Mouse (Mus musculus) lung, adult 2 months (tissue): ENCODE measurements at regions not wholly inside any gene's neighbourhood (a gene's known extent, or its start where the extent isn't known, plus 50 kb on each side); places are given as distances from the start of the nearest gene placed in this dataset.

ENCODE experiments used
- DNase-seq: peaks from one replicate; pipeline ENCODE4 v3.0.0; 2022
- H3K4me1 ChIP-seq: fragments of 200-500 bp; 2 replicates; pipeline ENCODE4 v1.6.1; 2011; ENCODE audit warnings: low read length; ENCODE audit not compliant: control insufficient read depth, insufficient read depth
- H3K4me3 ChIP-seq: fragments of 200-500 bp; replicated peaks from 2 replicates; pipeline ENCODE3; 2011; ENCODE audit warnings: low read depth, mild to moderate bottlenecking, control low read depth, low read length; ENCODE audit errors: extremely low read depth
- CTCF ChIP-seq: fragments of 200-500 bp; IDR thresholded peaks from 2 replicates; pipeline ENCODE4 v1.5.1; 2011; ENCODE audit warnings: mild to moderate bottlenecking, low read length, control low read depth; ENCODE audit not compliant: insufficient read depth
- POLR2A ChIP-seq: fragments of 200-500 bp; IDR thresholded peaks from 2 replicates; pipeline ENCODE4 v1.6.1; 2011; ENCODE audit warnings: low read depth, mild to moderate bottlenecking, control low read depth, low read length, borderline replicate concordance; ENCODE audit errors: extremely low read depth
- WGBS: fragments of 180-500 bp; shearing (Covaris S2); methylation state at CpG from one replicate; pipeline ENCODE4 v1.1.7; 2018; 5-methylcytosine and 5-hydroxymethylcytosine counted together

DNA sequence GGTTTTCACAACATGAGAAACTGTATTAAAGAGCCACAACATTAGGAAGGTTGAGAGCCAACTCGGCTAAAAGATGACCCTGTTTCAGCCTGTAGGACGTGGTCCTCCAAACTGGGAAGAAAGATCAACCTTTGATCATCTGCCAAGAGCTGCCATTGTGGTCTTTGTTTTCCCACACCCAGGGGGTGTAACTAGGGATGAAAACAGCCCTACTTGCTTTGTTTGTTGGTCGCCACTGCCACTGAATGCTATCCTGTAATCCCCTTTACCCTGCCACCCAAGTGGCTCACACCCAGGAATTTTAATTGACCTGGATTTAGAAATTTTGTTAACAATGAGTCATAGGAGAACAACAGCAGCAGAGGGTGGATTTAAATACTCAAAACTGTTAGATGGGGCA is 414.2 kb downstream of the Bcor start:
- 39% methylated on average over 3 of the region's 3 CpGs for WGBS

DNA sequence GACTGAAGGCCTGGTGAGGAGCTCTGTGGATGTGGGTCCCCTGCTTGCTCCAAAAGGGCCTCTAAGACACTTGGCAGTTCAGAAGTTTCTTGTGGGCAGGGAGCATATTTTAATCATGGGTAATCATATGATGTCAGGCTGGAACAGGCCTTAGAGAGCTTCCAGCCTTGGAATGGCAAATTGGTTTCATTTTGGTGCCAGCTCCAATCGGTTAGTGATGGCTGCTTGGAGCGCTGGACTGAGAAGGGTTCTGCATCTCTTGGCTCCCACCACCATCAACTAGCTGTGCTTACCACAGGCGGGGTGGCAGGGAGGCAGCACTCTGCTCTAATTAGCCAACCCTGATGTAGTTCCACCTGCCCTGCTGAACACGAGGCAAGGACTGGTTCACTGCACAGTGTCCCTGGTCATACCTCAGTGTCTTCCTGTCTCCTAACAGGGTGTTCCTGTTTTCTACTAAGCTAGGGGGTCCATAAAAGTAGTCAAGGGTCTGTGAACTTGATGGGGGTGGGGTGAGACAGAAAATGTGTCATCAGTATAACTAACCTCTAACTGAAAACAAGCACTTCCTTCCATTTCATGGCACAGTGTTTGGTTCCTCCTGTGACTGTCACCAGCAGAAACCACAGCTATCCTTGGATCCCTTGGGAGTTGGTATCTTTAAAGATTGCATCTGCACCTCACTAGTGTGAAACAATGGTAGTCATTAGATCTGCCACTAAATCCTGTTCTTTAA is 412.6 kb downstream of the Bcor start:
- WGBS = 80% methylated on average over 4 of the region's 4 CpGs
- DNase-seq = no peak
- Histone ChIP-seq H3K4me1 (no peaks in the 10 kb centered on the region), H3K4me3 (no peak overlapping the region)
- TF ChIP-seq CTCF = no peak
- no peak for TF ChIP-seq POLR2A

More for the DNA sequence above, 414.2 kb downstream of the Bcor start:
- no peak overlapping the region for H3K4me3 ChIP-seq
- no peak for DNase-seq
- no peaks in the 10 kb centered on the region for H3K4me1 ChIP-seq
- no peak for TF ChIP-seq CTCF
- no peak for TF ChIP-seq POLR2A

DNA sequence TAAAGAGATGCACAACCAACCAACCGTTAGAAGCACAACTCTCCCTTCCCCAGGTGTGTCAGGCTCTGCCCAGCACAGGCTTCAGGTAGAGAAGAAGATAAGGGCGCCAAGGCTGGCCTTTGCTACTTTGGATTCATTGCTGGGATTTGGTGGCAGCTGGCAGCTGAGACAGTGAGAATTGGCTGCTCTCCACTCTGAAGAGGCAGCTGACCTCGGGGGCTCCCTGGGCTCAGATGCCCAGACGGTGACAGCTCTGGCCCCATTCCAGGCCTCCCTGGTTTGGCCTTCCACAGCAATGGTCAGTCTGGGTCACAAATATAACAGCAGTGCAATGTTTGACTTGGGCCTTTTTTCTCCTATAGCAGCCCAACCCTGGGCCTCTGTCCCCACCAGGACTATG is 411.9 kb downstream of the Bcor start:
- WGBS = 56% methylated on average over 4 of the region's 4 CpGs
- DNase-seq = no peak
- Histone ChIP-seq H3K4me3 (no peak overlapping the region), H3K4me1 (no peaks in the 10 kb centered on the region)
- TF ChIP-seq POLR2A (no peak), CTCF (no peak)

DNA sequence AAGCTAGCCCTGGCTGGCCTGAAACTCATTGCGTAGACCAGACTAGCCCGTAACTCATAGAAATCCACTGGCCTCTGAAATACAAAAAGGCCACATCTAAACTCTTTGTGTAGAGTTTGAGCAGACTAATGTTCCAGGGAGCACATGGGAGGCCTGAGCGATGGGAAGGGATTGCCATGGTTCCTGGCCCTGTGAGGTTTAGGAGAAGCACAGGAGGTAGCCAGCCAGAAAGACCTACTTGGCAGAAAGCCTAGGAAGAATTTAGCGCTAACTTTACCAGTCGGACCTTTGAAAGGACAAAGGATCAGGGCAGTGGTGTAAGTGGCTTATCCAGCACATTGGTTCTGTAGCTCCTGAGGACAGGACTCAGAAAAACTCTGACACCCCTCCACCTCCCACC is 407.6 kb downstream of the Bcor start:
- no peak for DNase-seq
- TF ChIP-seq POLR2A = no peak
- TF ChIP-seq CTCF = no peak
- no peak overlapping the region for H3K4me3 ChIP-seq
- WGBS = 76% methylated on average over 5 of the region's 5 CpGs
- no peaks in the 10 kb centered on the region for H3K4me1 ChIP-seq

DNA sequence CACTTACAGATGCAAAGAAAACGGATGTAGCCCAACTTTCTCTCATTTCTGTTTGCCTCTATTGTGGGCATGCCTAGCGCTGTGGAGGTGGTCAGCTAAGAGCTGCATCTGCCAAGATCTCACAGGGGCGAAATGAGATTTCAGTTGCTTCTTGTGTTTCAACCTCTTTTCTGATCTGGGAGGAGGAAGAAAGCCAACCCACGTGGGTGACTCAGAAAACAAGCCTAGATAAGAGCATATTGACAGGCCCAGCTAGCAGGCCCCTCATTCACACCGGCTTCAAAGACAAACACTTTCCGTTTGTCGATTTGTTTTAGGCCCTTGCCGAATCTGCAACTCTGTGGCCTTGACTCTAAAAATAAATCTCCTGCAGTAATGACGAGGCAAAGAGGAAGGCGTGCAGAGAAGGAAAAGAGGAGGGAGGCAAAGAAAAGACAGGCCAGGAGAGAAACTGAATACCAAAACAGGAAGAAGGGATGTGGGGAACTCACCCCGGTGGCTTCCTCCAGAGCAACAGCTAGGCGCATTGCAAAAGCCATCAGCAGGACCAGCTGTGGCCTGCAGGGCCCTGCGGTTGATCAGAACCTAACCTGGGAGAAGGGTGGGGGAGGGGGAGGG is 407.1 kb downstream of the Bcor start:
- H3K4me3 ChIP-seq = no peak overlapping the region
- no peaks in the 10 kb centered on the region for H3K4me1 ChIP-seq
- TF ChIP-seq CTCF (no peak), POLR2A (no peak)
- DNase-seq = no peak
- 30% methylated on average over 13 of the region's 13 CpGs for WGBS

DNA sequence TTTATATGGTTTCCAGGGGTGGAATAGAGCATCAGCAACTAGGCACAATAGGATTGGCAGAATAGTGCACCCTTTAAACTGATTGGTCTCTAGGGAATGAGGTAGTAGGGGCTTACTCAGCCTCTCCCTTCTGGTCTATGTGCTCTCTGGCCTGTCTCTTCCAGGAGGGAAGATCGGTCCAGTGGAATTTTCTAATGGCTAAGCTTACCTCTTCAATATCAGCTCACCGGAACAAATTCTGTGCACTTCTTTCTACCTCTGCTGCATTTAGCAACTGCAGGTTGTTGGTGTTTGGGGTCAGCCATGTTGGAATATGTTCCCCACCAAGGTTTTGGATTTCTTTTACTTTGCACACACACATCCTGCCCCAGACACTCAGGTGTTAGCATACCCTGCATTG is 405.1 kb downstream of the Bcor start:
- Histone ChIP-seq H3K4me3 (no peak overlapping the region), H3K4me1 (no peaks in the 10 kb centered on the region)
- WGBS = 92% methylated on average over 2 of the region's 2 CpGs
- no peak for DNase-seq
- TF ChIP-seq POLR2A = no peak
- TF ChIP-seq CTCF = no peak

DNA sequence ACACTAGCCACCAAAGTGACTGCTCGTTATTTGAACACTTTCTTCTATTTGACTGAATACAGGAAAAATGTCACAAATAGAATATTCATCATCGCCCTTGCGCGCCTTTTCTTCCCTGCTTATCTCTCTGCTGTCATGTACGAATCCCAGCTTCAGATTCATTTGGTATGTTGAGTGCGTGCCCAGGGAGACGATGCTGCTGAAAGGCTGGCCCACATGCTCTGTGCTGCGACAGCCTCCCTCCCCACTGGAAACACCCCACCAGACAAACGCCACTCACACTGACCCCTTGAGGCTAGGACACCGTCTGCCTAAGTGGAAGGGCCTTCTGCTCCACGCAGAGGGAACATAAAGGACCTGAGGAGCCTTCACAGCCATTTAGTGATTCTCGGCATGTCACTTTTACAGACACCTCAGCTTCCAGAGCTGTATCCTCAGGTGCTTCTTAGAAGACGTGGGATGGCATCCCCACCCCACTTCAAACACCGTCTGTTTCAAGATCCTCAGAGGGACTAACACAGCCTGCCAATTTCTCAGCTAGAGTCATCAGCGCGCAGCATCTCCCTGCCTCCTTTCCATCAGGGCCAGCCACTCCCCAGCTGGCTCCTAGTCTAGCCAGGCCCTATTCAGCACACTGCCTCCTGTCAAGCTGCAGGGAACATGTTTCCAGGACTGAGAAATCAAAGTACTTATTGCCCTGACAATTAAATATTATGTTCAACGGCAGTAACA is 396.6 kb downstream of the Bcor start:
- H3K4me1 ChIP-seq = no peaks in the 10 kb centered on the region; the same call in 1 of the 2 replicates
- no peak for DNase-seq
- WGBS = 71% methylated on average over 17 of the region's 17 CpGs
- TF ChIP-seq CTCF (no peak), POLR2A (no peak)
- H3K4me3 ChIP-seq = no peak overlapping the region

DNA sequence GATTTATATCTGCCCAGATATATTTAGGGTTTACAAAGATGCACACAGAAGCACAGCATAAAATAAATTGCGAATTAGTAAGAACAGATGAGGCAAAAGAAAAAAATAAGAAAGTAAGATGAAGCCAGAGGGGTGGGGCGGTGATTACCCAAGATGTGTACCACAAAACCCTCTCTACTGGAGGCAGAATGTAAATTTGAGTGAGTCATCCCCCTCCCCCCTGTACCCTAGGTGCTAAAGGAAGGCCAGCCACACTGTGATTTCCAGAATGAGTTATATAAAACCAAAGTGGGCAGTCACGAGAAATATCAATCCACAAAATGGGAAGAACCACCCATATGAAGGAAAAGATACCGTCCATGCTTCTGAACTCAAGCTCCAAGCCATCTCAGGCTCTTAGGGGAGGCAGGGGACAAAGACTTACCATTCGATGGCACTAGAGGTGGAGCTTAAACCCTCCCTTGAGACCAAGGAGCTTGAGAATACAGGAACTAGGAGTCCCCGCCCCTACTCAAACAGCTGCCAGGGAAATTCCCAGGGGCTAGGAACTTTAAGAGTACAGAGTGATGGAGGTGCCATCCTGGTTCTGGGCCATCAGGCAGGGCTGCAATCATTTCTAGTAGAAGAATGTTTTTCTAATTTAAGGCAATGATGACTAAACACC is 383.8 kb downstream of the Bcor start:
- no peak for DNase-seq
- H3K4me3 ChIP-seq = no peak overlapping the region
- TF ChIP-seq CTCF = no peak
- TF ChIP-seq POLR2A = no peak
- WGBS = 61% methylated on average over 6 of the region's 6 CpGs
- no peaks in the 10 kb centered on the region for H3K4me1 ChIP-seq

DNA sequence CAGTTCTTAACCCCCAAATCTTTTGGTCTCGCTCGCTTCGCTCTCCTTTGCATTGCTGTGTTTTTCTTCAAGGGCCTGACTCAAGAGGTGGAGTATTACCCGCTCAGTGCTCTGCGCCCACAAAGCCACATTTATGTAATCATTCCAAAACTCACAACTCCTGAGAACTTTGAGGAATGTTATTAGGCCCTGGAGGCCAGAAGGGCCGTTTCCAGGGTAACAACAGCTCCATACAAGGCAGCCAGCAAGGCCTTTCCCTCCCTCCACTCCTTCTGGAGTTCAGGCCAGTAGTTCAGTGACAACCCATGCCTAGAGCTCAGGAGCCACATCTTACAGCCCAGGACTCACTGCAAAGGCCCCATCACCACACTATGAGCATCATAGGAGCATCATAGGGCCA is 365.1 kb downstream of the Bcor start:
- TF ChIP-seq POLR2A (no peak), CTCF (no peak)
- H3K4me3 ChIP-seq = no peak overlapping the region
- WGBS = 61% methylated on average over 6 of the region's 6 CpGs
- DNase-seq = peak; percentile 25
- no peaks in the 10 kb centered on the region; the same call in 1 of the 2 replicates for H3K4me1 ChIP-seq
